ENCODE assay signal across 8 mouse cellular contexts in genomic region chr2:33641859-33642571, GRCm38 (mm10). TPM values are rescaled to one million over a fixed set of nuclear protein-coding genes. Genes with fewer than 3 reads are reported as not detected.
A peak's percentile ranks its signal among the peaks of the same experiment; 100 is the strongest.
DNase-seq lines count a peak whose midpoint lies in the region; ATAC-seq and TF ChIP-seq lines count a peak whose summit lies in the region.

No protein-coding gene starts in this region.

- peaks cover 100% of the 10 kb centered on the region for H3K27me3 ChIP-seq in forebrain, embryonic 10.5 days (ENCODE audit: poor library complexity, severe bottlenecking)
- H3K27me3 ChIP-seq in forebrain, embryonic 16.5 days (replicated peaks; ENCODE audit: control insufficient read depth, insufficient read depth, low read length) = peaks cover 95% of the 10 kb centered on the region
- H3K27me3 ChIP-seq in thymus, adult 2 months (ENCODE audit: control insufficient read depth, insufficient read depth, low read length) = peaks cover 55% of the 10 kb centered on the region; the same call in 1 of the 2 replicates
- peaks cover 96% of the 10 kb centered on the region for H3K27me3 ChIP-seq in limb, embryonic 15.5 days
- peaks cover 98% of the 10 kb centered on the region for H3K27me3 ChIP-seq in stomach, embryonic 16.5 days (ENCODE audit: control insufficient read depth, insufficient read depth, low read length)

- peak; percentile 50 for DNase-seq in forebrain, embryonic 10.5 days (ENCODE audit: extremely low spot score, low spot score)
- peak; percentile 33 for DNase-seq in thymus, postnatal 4 days
- DNase-seq in thymus, adult 2 months = no peak
- DNase-seq in right cerebral cortex, postnatal 36 days (ENCODE audit: low spot score in 2 of 2) = no peak

- H3K9ac ChIP-seq in forebrain, embryonic 16.5 days (replicated peaks; ENCODE audit: low read depth, low read length) = no peak overlapping the region
- peak overlapping the region; percentile 45 for H3K9ac ChIP-seq in limb, embryonic 15.5 days
- H3K9ac ChIP-seq in stomach, embryonic 16.5 days (ENCODE audit: low read length) = no peak overlapping the region

- WGBS in forebrain, embryonic 10.5 days = under 1% methylated on average over 41 of the region's 41 CpGs
- WGBS in forebrain, embryonic 16.5 days = 1% methylated on average over 40 of the region's 41 CpGs
- 7% methylated on average over 37 of the region's 41 CpGs for WGBS in thymus, adult 2 months
- 2% methylated on average over 41 of the region's 41 CpGs for WGBS in limb, embryonic 15.5 days
- 2% methylated on average over 41 of the region's 41 CpGs for WGBS in stomach, embryonic 16.5 days

- no peak for TF ChIP-seq CTCF in thymus, adult 2 months (IDR thresholded peaks at IDR 0.05; ENCODE audit: borderline replicate concordance, control insufficient read depth, extremely low read depth, insufficient read depth, low read length, poor library complexity)

- no peak for ATAC-seq in forebrain, embryonic 16.5 days
- ATAC-seq in limb, embryonic 15.5 days (ENCODE audit: insufficient number of reproducible peaks, low FRiP score, low TSS enrichment, low read depth) = no peak
- ATAC-seq in stomach, embryonic 16.5 days (ENCODE audit: insufficient read depth, low FRiP score) = no peak
- ATAC-seq in activated CD4-positive, CD25-positive, alpha-beta regulatory T cell, adult 4 months = no peak

- H3K36me3 ChIP-seq in forebrain, embryonic 10.5 days (replicated peaks) = no peaks in the 10 kb centered on the region
- H3K36me3 ChIP-seq in forebrain, embryonic 16.5 days (ENCODE audit: control insufficient read depth, insufficient read depth) = no peaks in the 10 kb centered on the region
- no peaks in the 10 kb centered on the region for H3K36me3 ChIP-seq in thymus, adult 2 months (ENCODE audit: control insufficient read depth, insufficient read depth, low read length)
- no peaks in the 10 kb centered on the region for H3K36me3 ChIP-seq in limb, embryonic 15.5 days
- no peaks in the 10 kb centered on the region for H3K36me3 ChIP-seq in stomach, embryonic 16.5 days (ENCODE audit: control insufficient read depth, insufficient read depth, low read length)

- peak overlapping the region; percentile 55 for H3K4me3 ChIP-seq in forebrain, embryonic 10.5 days
- H3K4me3 ChIP-seq in forebrain, embryonic 16.5 days (replicated peaks; ENCODE audit: low read length) = no peak overlapping the region
- H3K4me3 ChIP-seq in thymus, adult 2 months (ENCODE audit: control insufficient read depth, insufficient read depth, low read length) = no peak overlapping the region
- H3K4me3 ChIP-seq in limb, embryonic 15.5 days = peak overlapping the region; percentile 55
- peak overlapping the region; percentile 21 for H3K4me3 ChIP-seq in stomach, embryonic 16.5 days (replicated peaks; ENCODE audit: low read length)

- H3K9me3 ChIP-seq in forebrain, embryonic 10.5 days = no peaks in the 10 kb centered on the region
- no peaks in the 10 kb centered on the region for H3K9me3 ChIP-seq in forebrain, embryonic 16.5 days (ENCODE audit: control insufficient read depth, low read length)
- H3K9me3 ChIP-seq in limb, embryonic 15.5 days = no peaks in the 10 kb centered on the region
- no peaks in the 10 kb centered on the region for H3K9me3 ChIP-seq in stomach, embryonic 16.5 days (replicated peaks; ENCODE audit: control insufficient read depth, low read length)

- peak overlapping the region; percentile 25 for H3K27ac ChIP-seq in forebrain, embryonic 10.5 days
- H3K27ac ChIP-seq in forebrain, embryonic 16.5 days (ENCODE audit: low read length) = no peak overlapping the region
- no peak overlapping the region for H3K27ac ChIP-seq in thymus, adult 2 months (ENCODE audit: control insufficient read depth, insufficient read depth, low read length)
- H3K27ac ChIP-seq in limb, embryonic 15.5 days = peak overlapping the region; percentile 82
- no peak overlapping the region for H3K27ac ChIP-seq in stomach, embryonic 16.5 days (ENCODE audit: low read length)

- TF ChIP-seq POLR2A in thymus, adult 2 months (IDR thresholded peaks at IDR 0.05; ENCODE audit: control insufficient read depth, extremely low read depth, insufficient read depth, low read length, poor library complexity) = no peak

- peaks cover 68% of the 10 kb centered on the region for H3K4me1 ChIP-seq in forebrain, embryonic 10.5 days
- peaks cover 19% of the 10 kb centered on the region for H3K4me1 ChIP-seq in forebrain, embryonic 16.5 days (replicated peaks; ENCODE audit: control insufficient read depth, insufficient read depth, low read length)
- H3K4me1 ChIP-seq in thymus, adult 2 months (replicated peaks; ENCODE audit: control insufficient read depth, insufficient read depth, low read length) = peaks cover 8% of the 10 kb centered on the region
- H3K4me1 ChIP-seq in limb, embryonic 15.5 days = peaks cover 64% of the 10 kb centered on the region
- peaks cover 17% of the 10 kb centered on the region for H3K4me1 ChIP-seq in stomach, embryonic 16.5 days (ENCODE audit: control insufficient read depth, insufficient read depth, low read length)

- no peak overlapping the region for H3K4me2 ChIP-seq in forebrain, embryonic 16.5 days (ENCODE audit: low read length)
- H3K4me2 ChIP-seq in limb, embryonic 15.5 days = peak overlapping the region; percentile 72
- no peak overlapping the region for H3K4me2 ChIP-seq in stomach, embryonic 16.5 days (ENCODE audit: low read depth, low read length)

RNA-seq across cellular contexts. Expression of gene Lmx1b, which starts 1.7 kb away (rescaled TPM):
- polyA plus RNA-seq in forebrain, embryonic 10.5 days (2016; fragmentation: Nextera tagmentation; extraction: Ambion mirVana) = 1.3 and 1.5 TPM in 2 replicates
- polyA plus RNA-seq in forebrain, embryonic 16.5 days (2015; fragmentation: Nextera tagmentation; extraction: Ambion mirVana) = not detected in 2 replicates
- 0.04 and 0.10 TPM in 2 replicates for polyA plus RNA-seq in thymus, adult 2 months (2012; rRNA removed)
- 2.9 and 4.1 TPM in 2 replicates for polyA plus RNA-seq in limb, embryonic 15.5 days (2015; fragmentation: Nextera tagmentation; extraction: Ambion mirVana)
- polyA plus RNA-seq in stomach, embryonic 16.5 days (2015; fragmentation: Nextera tagmentation; extraction: Ambion mirVana) = not detected in 2 replicates
- not detected for polyA plus RNA-seq in activated CD4-positive, CD25-positive, alpha-beta regulatory T cell, adult 4 months (2017; shearing (Covaris generic))

Comparison
In these comparisons a context has a peak if more than half of its experiments do, and no peak if none do; other contexts are left out.
1. DNase-seq: peak in forebrain, embryonic 10.5 days (single experiment) and thymus, postnatal 4 days (single experiment); none in thymus, adult 2 months (single experiment) and right cerebral cortex, postnatal 36 days (0 of 2).
2. H3K27ac ChIP-seq: peak in forebrain, embryonic 10.5 days (single experiment) and limb, embryonic 15.5 days (single experiment); none in forebrain, embryonic 16.5 days (single experiment), thymus, adult 2 months (single experiment) and stomach, embryonic 16.5 days (single experiment).
3. H3K4me3 ChIP-seq: peak in forebrain, embryonic 10.5 days (single experiment), limb, embryonic 15.5 days (single experiment) and stomach, embryonic 16.5 days (single experiment); none in forebrain, embryonic 16.5 days (single experiment) and thymus, adult 2 months (single experiment).